In genomic region chr11:67153123-67153522, GRCm38 (mm10) we compare ENCODE assay signal across 10 mouse cellular contexts. TPM values are rescaled to one million over a fixed set of nuclear protein-coding genes. Genes with fewer than 3 reads are reported as not detected.
DNase-seq lines count a peak whose midpoint lies in the region; ATAC-seq lines count a peak whose summit lies in the region.
"Had no signal": no experiment of that assay in that cellular context is flagged by ENCODE, and none has a peak within 500 bp of the region (broad histone marks: within the 10 kb centered on the region; RNA-seq: fewer than 3 reads in every experiment).

No protein-coding gene starts in this region.

- H3K9me3 ChIP-seq in heart, embryonic 10.5 days: no peaks in the 10 kb centered on the region
- H3K9me3 ChIP-seq in liver, embryonic 12.5 days (replicated peaks): no peaks in the 10 kb centered on the region
- H3K9me3 ChIP-seq in liver, embryonic 11.5 days (ENCODE audit: control insufficient read depth, low read length): no peaks in the 10 kb centered on the region
- no peaks in the 10 kb centered on the region for H3K9me3 ChIP-seq in neural tube, embryonic 15.5 days (replicated peaks)
- H3K9me3 ChIP-seq: embryonic facial prominence, embryonic 12.5 days; megakaryocyte, embryonic 14.5 days had no signal

- WGBS in heart, embryonic 10.5 days: 11% methylated on average over 1 of the region's 1 CpGs
- 30% methylated on average over 1 of the region's 1 CpGs for WGBS in liver, embryonic 12.5 days (ENCODE audit: insufficient replicate concordance)
- 29% methylated on average over 1 of the region's 1 CpGs for WGBS in liver, embryonic 11.5 days
- 4% methylated on average over 1 of the region's 1 CpGs for WGBS in neural tube, embryonic 15.5 days

- no peak for ATAC-seq in liver, embryonic 12.5 days
- no peak for ATAC-seq in liver, embryonic 11.5 days (replicated peaks; ENCODE audit: low FRiP score)
- ATAC-seq in neural tube, embryonic 15.5 days (ENCODE audit: low FRiP score): no peak

- peaks cover 4% of the 10 kb centered on the region; the same call in 1 of the 2 replicates for H3K4me1 ChIP-seq in heart, embryonic 10.5 days
- H3K4me1 ChIP-seq in liver, embryonic 12.5 days: no peaks in the 10 kb centered on the region
- no peaks in the 10 kb centered on the region for H3K4me1 ChIP-seq in liver, embryonic 11.5 days (replicated peaks; ENCODE audit: control insufficient read depth, insufficient read depth, low read length)
- H3K4me1 ChIP-seq in neural tube, embryonic 15.5 days: peaks cover 4% of the 10 kb centered on the region
- H3K4me1 ChIP-seq: embryonic facial prominence, embryonic 12.5 days; megakaryocyte, embryonic 14.5 days had no signal

- no peak overlapping the region for H3K9ac ChIP-seq in liver, embryonic 12.5 days
- no peak overlapping the region for H3K9ac ChIP-seq in liver, embryonic 11.5 days (ENCODE audit: low read depth, low read length)
- H3K9ac ChIP-seq in neural tube, embryonic 15.5 days (replicated peaks): no peak overlapping the region
- H3K9ac ChIP-seq: embryonic facial prominence, embryonic 12.5 days had no signal

- no peaks in the 10 kb centered on the region for H3K27me3 ChIP-seq in heart, embryonic 10.5 days (ENCODE audit: insufficient read depth, poor library complexity, severe bottlenecking)
- H3K27me3 ChIP-seq in liver, embryonic 12.5 days (replicated peaks): no peaks in the 10 kb centered on the region
- H3K27me3 ChIP-seq in liver, embryonic 11.5 days (replicated peaks; ENCODE audit: control insufficient read depth, insufficient read depth, low read length): no peaks in the 10 kb centered on the region
- no peaks in the 10 kb centered on the region for H3K27me3 ChIP-seq in neural tube, embryonic 15.5 days (replicated peaks)
- H3K27me3 ChIP-seq: embryonic facial prominence, embryonic 12.5 days; megakaryocyte, embryonic 14.5 days had no signal

- no peak overlapping the region for H3K27ac ChIP-seq in heart, embryonic 10.5 days
- no peak overlapping the region for H3K27ac ChIP-seq in liver, embryonic 12.5 days
- H3K27ac ChIP-seq in liver, embryonic 11.5 days (ENCODE audit: low read depth, low read length): no peak overlapping the region
- no peak overlapping the region for H3K27ac ChIP-seq in neural tube, embryonic 15.5 days (replicated peaks)
- H3K27ac ChIP-seq: embryonic facial prominence, embryonic 12.5 days had no signal

- DNase-seq in heart, postnatal 10 days: peak; percentile 13 to 38
- DNase-seq in heart, embryonic 10.5 days (ENCODE audit: low spot score): no peak
- peak; percentile 5 for DNase-seq in adipocyte (ENCODE audit: low spot score)
- peak; percentile 31 to 35 for DNase-seq in frontal cortex, postnatal 10 days (ENCODE audit: low spot score in 2 of 2)
- peak; percentile 50 to 51 for DNase-seq in left cerebral cortex, postnatal 10 days (ENCODE audit: extremely low spot score in 1 of 2, low spot score in 2 of 2)
- no peak for DNase-seq in liver, embryonic 11.5 days (ENCODE audit: low spot score)

- H3K4me3 ChIP-seq in heart, embryonic 10.5 days: no peak overlapping the region
- H3K4me3 ChIP-seq in liver, embryonic 12.5 days: no peak overlapping the region
- no peak overlapping the region for H3K4me3 ChIP-seq in liver, embryonic 11.5 days (ENCODE audit: low read depth, low read length)
- no peak overlapping the region for H3K4me3 ChIP-seq in neural tube, embryonic 15.5 days (replicated peaks)
- H3K4me3 ChIP-seq: embryonic facial prominence, embryonic 12.5 days; megakaryocyte, embryonic 14.5 days had no signal

- H3K4me2 ChIP-seq in liver, embryonic 12.5 days: no peak overlapping the region
- no peak overlapping the region for H3K4me2 ChIP-seq in liver, embryonic 11.5 days
- no peak overlapping the region for H3K4me2 ChIP-seq in neural tube, embryonic 15.5 days
- H3K4me2 ChIP-seq: embryonic facial prominence, embryonic 12.5 days had no signal

- intact Hi-C loops in heart, postnatal 10 days (cut with DNase I): no loop called here
- intact Hi-C loops in left cerebral cortex, postnatal 10 days (cut with DNase I): no loop called here

- H3K36me3 ChIP-seq in heart, embryonic 10.5 days: no peaks in the 10 kb centered on the region
- no peaks in the 10 kb centered on the region for H3K36me3 ChIP-seq in liver, embryonic 12.5 days
- no peaks in the 10 kb centered on the region for H3K36me3 ChIP-seq in liver, embryonic 11.5 days (ENCODE audit: control insufficient read depth, insufficient read depth, low read length)
- H3K36me3 ChIP-seq in neural tube, embryonic 15.5 days: no peaks in the 10 kb centered on the region
- H3K36me3 ChIP-seq: embryonic facial prominence, embryonic 12.5 days had no signal

RNA-seq across cellular contexts. Expression of gene Myh2, which starts 17.7 kb away (rescaled TPM):
- not detected for total RNA-seq in heart, postnatal 10 days (2021)
- polyA plus RNA-seq in heart, embryonic 10.5 days (2016; fragmentation: Nextera tagmentation; extraction: Ambion mirVana): not detected in 2 replicates
- total RNA-seq in left cerebral cortex, postnatal 10 days (2021): under 1 TPM; 0.58 to 0.59 TPM
- polyA plus RNA-seq in liver, embryonic 12.5 days (2016; fragmentation: Nextera tagmentation; extraction: Ambion mirVana): not detected in 2 replicates
- not detected in 2 replicates for polyA plus RNA-seq in liver, embryonic 11.5 days (2014; fragmentation: Nextera tagmentation; extraction: Ambion mirVana)
- polyA plus RNA-seq in neural tube, embryonic 15.5 days (2015; fragmentation: Nextera tagmentation; extraction: Ambion mirVana): 0.20 and 0.22 TPM in 2 replicates

RNA-seq across cellular contexts. Expression of gene Myh1, which starts 46.7 kb away (rescaled TPM):
- total RNA-seq in heart, postnatal 10 days (2021): under 1 TPM in 1 of 2 experiments, not detected in 1; 0.52 TPM
- polyA plus RNA-seq in heart, embryonic 10.5 days (2016; fragmentation: Nextera tagmentation; extraction: Ambion mirVana): 0.04 and 0.18 TPM in 2 replicates
- under 1 TPM; 0.32 to 0.45 TPM for total RNA-seq in left cerebral cortex, postnatal 10 days (2021)
- polyA plus RNA-seq in liver, embryonic 12.5 days (2016; fragmentation: Nextera tagmentation; extraction: Ambion mirVana): 0.05 and 0.14 TPM in 2 replicates
- 0.07 and 0.13 TPM in 2 replicates for polyA plus RNA-seq in liver, embryonic 11.5 days (2014; fragmentation: Nextera tagmentation; extraction: Ambion mirVana)
- polyA plus RNA-seq in neural tube, embryonic 15.5 days (2015; fragmentation: Nextera tagmentation; extraction: Ambion mirVana): 0.09 and 0.10 TPM in 2 replicates

Comparison
In these comparisons a context has a peak if more than half of its experiments do, and no peak if none do; other contexts are left out.
1. DNase-seq: peak in heart, postnatal 10 days (2 of 2), adipocyte (single experiment), frontal cortex, postnatal 10 days (2 of 2) and left cerebral cortex, postnatal 10 days (2 of 2); none in heart, embryonic 10.5 days (single experiment) and liver, embryonic 11.5 days (single experiment).